In genomic region chr1:183369427-183370014, GRCm38 (mm10) we compare ENCODE assay signal across 8 mouse cellular contexts. TPM values are rescaled to one million over a fixed set of nuclear protein-coding genes. Genes with fewer than 3 reads are reported as not detected.
A peak's percentile ranks its signal among the peaks of the same experiment; 100 is the strongest.
DNase-seq lines count a peak whose midpoint lies in the region; ATAC-seq and TF ChIP-seq lines count a peak whose summit lies in the region.

TSS of gene Mia3 (minus strand) at chr1:183369553.

- no peak for TF ChIP-seq CTCF in cortical plate, adult 2 months (IDR thresholded peaks at IDR 0.05; ENCODE audit: extremely low read depth, insufficient read depth, low read length)

- H3K4me3 ChIP-seq in cortical plate, adult 2 months (ENCODE audit: insufficient read depth, low read length) = peak within 1 kb of the TSS; percentile 48

- H3K4me1 ChIP-seq in cortical plate, adult 2 months (ENCODE audit: control insufficient read depth, insufficient read depth, low read length) = peaks cover 5% of the 10 kb centered on the region

- DNase-seq in gastrocnemius, postnatal 10 days = peak; percentile 95
- peak; percentile 96 for DNase-seq in induced T-regulatory cell, adult 2 months (ENCODE audit: low read depth)
- DNase-seq in left cerebral cortex, adult 9 months (ENCODE audit: low spot score in 2 of 2) = peak; percentile 95 to 97
- peak; percentile 98 for DNase-seq in right cerebral cortex, postnatal 14 days
- peak; percentile 93 to 94 for DNase-seq in urinary bladder, postnatal 36 days (ENCODE audit: low spot score in 2 of 2)

- 0 out of 2 replicates have a peak within 1 kb of the TSS, but pooled peaks have one; percentile 24 for H3K27ac ChIP-seq in cortical plate, adult 2 months (ENCODE audit: insufficient read depth, low read length)

- peak; percentile 89 for TF ChIP-seq POLR2A in cortical plate, adult 2 months (IDR thresholded peaks at IDR 0.05; ENCODE audit: extremely low read depth, insufficient read depth, low read length)

- ATAC-seq in activated CD4-positive, CD25-positive, alpha-beta regulatory T cell, adult 4 months = peak; percentile 99
- ATAC-seq in megakaryocyte progenitor cell, adult 5-6 weeks (replicated peaks; ENCODE audit: poor library complexity) = peak; percentile 98

RNA-seq across cellular contexts. Expression of gene Mia3, which starts in this region (rescaled TPM):
- 100 to 1,000 TPM in 1 of 2 experiments, 10 to 100 TPM in 1; 84.5 to 109 TPM for polyA plus RNA-seq in activated CD4-positive, CD25-positive, alpha-beta regulatory T cell, adult 4 months (2017; shearing (Covaris generic))
- 117 and 123 TPM in 2 replicates for polyA plus RNA-seq in cortical plate, adult 2 months (2012; rRNA removed)
- total RNA-seq in gastrocnemius, postnatal 10 days (2021) = 100 to 1,000 TPM; 105 to 133 TPM
- 79.0 and 81.3 TPM in 2 replicates for total RNA-seq in megakaryocyte progenitor cell, adult 5-6 weeks (2015)
- 119 and 129 TPM in 2 replicates for total RNA-seq in megakaryocyte progenitor cell, adult 5-6 weeks (2017)

Comparison
In these comparisons a context has a peak if more than half of its experiments do, and no peak if none do; other contexts are left out.
1. Peak in every context shown above with its lines: DNase-seq, ATAC-seq, H3K4me3 ChIP-seq and H3K27ac ChIP-seq.